Mouse (Mus musculus) gastrocnemius, postnatal 25 days (tissue): Measurements from ENCODE around the gene Tekt5. TPM values are rescaled to one million over a fixed set of nuclear protein-coding genes. Genes with fewer than 3 reads are reported as not detected.

ENCODE experiments used
- DNase-seq: peaks from one replicate; pipeline ENCODE4 v3.0.0; 2022
- total RNA-seq, 2 experiments: library from RNA; stranded (reverse); gene quantifications; 1 replicate in 1 of 2; 2 replicates in 1 of 2; pipeline ENCODE4 v1.2.3; 2021

Gene Tekt5
- total RNA-seq, 2 experiments from 2014 or later, result not detected

- no peak for DNase-seq
Observed at GRCm38 (mm10) chr16:10336454-10337421, 58.6 kb downstream of the Tekt5 start.

GRCm38 (mm10) chr16:10335953-10336352 is 59.3 kb downstream of the Tekt5 start:
- DNase-seq, result no peak

GRCm38 (mm10) chr16:10332732-10333131 is 62.6 kb downstream of the Tekt5 start:
- DNase-seq, result no peak

GRCm38 (mm10) chr16:10330586-10331495 is 64.4 kb downstream of the Tekt5 start:
- DNase-seq, result no peak

- DNase-seq, result no peak
Observed at GRCm38 (mm10) chr16:10327563-10328333, 67.5 kb downstream of the Tekt5 start.

GRCm38 (mm10) chr16:10319914-10320569 is 75.2 kb downstream of the Tekt5 start:
- no peak for DNase-seq

- no peak for DNase-seq
Observed at GRCm38 (mm10) chr16:10317197-10317544, 78.1 kb downstream of the Tekt5 start.

GRCm38 (mm10) chr16:10316493-10317196 is 78.6 kb downstream of the Tekt5 start:
- DNase-seq, result no peak

- peak; percentile 63 for DNase-seq
Observed at GRCm38 (mm10) chr16:10313646-10314088, 81.6 kb downstream of the Tekt5 start, which contains the start of gene Emp2. Emp2 (minus strand) TSS chr16:10313968.

GRCm38 (mm10) chr16:10313226-10313625 is 82.1 kb downstream of the Tekt5 start:
- DNase-seq, result no peak

- DNase-seq, result no peak
Observed at GRCm38 (mm10) chr16:10311989-10312388, 83.3 kb downstream of the Tekt5 start.

- DNase-seq, result peak; percentile 19
Observed at GRCm38 (mm10) chr16:10311086-10311485, 84.2 kb downstream of the Tekt5 start.

- DNase-seq, result no peak
Observed at GRCm38 (mm10) chr16:10310507-10310906, 84.8 kb downstream of the Tekt5 start.

Other genes starting within 250 kb of the Tekt5 start
- under 1 TPM; 0.35 to 0.36 TPM for gene Rpl39l, start 225.3 kb downstream of the Tekt5 start, total RNA-seq
- not detected for gene Atf7ip2, start 202.8 kb downstream of the Tekt5 start, total RNA-seq
- 1 to 10 TPM; 5.7 to 7.8 TPM for gene Emp2, start 81.5 kb downstream of the Tekt5 start, total RNA-seq
- gene Nubp1, start 16.5 kb upstream of the Tekt5 start, total RNA-seq, result 1 to 10 TPM; 6.3 to 6.6 TPM
- under 1 TPM; 0.36 to 0.40 TPM for gene Tvp23a, start 51.9 kb upstream of the Tekt5 start, total RNA-seq
- gene Ciita, start 84.6 kb upstream of the Tekt5 start, total RNA-seq, result under 1 TPM; 0.11 to 0.13 TPM
- 10 to 100 TPM; 43.0 to 43.1 TPM for gene Dexi, start 147.6 kb upstream of the Tekt5 start, total RNA-seq
- 10 to 100 TPM; 51.2 to 62.2 TPM for gene Clec16a, start 149.8 kb upstream of the Tekt5 start, total RNA-seq